Mouse (Mus musculus) lung, adult 2 months (tissue): Measurements from ENCODE around the gene Cacna1a.

ENCODE experiments used
- CTCF ChIP-seq: fragments of 200-500 bp; IDR thresholded peaks from 2 replicates; pipeline ENCODE4 v1.5.1; 2011; ENCODE audit warnings: mild to moderate bottlenecking, low read length, control low read depth; ENCODE audit not compliant: insufficient read depth
- POLR2A ChIP-seq: fragments of 200-500 bp; IDR thresholded peaks from 2 replicates; pipeline ENCODE4 v1.6.1; 2011; ENCODE audit warnings: low read depth, mild to moderate bottlenecking, control low read depth, low read length, borderline replicate concordance; ENCODE audit errors: extremely low read depth

DNA sequence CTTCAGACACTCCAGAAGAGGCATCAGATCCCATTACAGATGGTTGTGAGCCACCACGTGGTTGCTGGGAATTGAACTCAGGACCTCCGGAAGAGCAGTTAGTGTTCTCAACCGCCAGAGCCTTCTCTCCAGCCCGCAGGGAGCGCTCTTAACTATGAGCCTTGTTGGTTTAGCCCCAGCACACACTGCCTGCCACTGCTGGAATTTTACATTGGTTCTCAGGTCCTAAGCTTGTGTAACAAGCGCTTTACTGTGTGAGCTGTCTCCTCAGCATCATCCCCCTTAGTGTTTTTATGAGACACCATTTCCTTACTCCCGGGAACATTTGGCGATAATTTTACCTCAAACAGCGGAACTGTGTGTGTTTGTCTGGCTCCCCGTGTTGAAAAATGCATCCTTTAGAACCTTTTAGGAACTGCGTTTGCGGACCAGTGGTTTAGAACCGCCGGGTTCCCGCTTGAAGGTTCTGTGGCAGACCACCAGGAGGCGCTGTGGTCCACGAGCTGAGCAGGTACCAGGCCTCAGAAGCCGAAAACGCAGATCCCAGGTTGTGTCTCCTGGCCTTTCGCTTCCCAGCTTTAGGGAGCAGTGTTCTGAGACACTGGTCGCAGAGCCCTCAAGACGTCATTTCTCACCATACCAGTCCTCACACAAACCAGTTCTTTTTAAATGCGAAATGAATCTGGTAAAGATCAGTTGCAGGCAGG, 24.7 kb upstream of the Cacna1a start:
- TF ChIP-seq CTCF (peak; percentile 93), POLR2A (no peak)
